Mouse (Mus musculus) intestine, postnatal 0 days (tissue): ENCODE data around the gene Foxr2. TPM values are rescaled to one million over a fixed set of nuclear protein-coding genes. Genes with fewer than 3 reads are reported as not detected.

ENCODE experiments used
- ATAC-seq: fragments of 200-750 bp; cut with Nextera tagmentation; 2 replicates; pipeline ENCODE4 v1.8.0; 2017; ENCODE audit warnings: mild to moderate bottlenecking, moderate TSS enrichment, moderate library complexity
- H3K27ac ChIP-seq: fragments of 300-500 bp; sonication (generic); 2 replicates; pipeline ENCODE4 v1.5.1; 2014; ENCODE audit warnings: mild to moderate bottlenecking, low read depth, low read length, moderate library complexity
- H3K27me3 ChIP-seq: fragments of 300-500 bp; sonication (generic); replicated peaks from 2 replicates; pipeline ENCODE4 v1.6.1; 2014; ENCODE audit warnings: low read length, mixed read lengths; ENCODE audit not compliant: control insufficient read depth, insufficient read depth
- H3K36me3 ChIP-seq: fragments of 300-500 bp; sonication (generic); 2 replicates; pipeline ENCODE4 v1.6.1; 2014; ENCODE audit warnings: mild to moderate bottlenecking, moderate library complexity; ENCODE audit not compliant: control insufficient read depth, insufficient read depth
- H3K4me1 ChIP-seq: fragments of 300-500 bp; sonication (generic); replicated peaks from 2 replicates; pipeline ENCODE4 v1.6.1; 2014; ENCODE audit warnings: antibody characterized with exemption, low read length, mixed read lengths; ENCODE audit not compliant: control insufficient read depth, insufficient read depth
- H3K4me2 ChIP-seq: fragments of 300-500 bp; sonication (generic); replicated peaks from 2 replicates; pipeline ENCODE4 v1.6.1; 2014; ENCODE audit warnings: low read depth, mild to moderate bottlenecking, moderate library complexity
- H3K4me3 ChIP-seq: fragments of 300-500 bp; sonication (generic); 2 replicates; pipeline ENCODE4 v1.5.1; 2014; ENCODE audit warnings: low read depth, low read length
- H3K9ac ChIP-seq: fragments of 300-500 bp; sonication (generic); 2 replicates; pipeline ENCODE4 v1.6.1; 2014; ENCODE audit warnings: mild to moderate bottlenecking, low read depth, low read length
- H3K9me3 ChIP-seq: fragments of 300-500 bp; sonication (generic); 2 replicates; pipeline ENCODE4 v1.6.1; 2016; ENCODE audit warnings: mixed run types; ENCODE audit not compliant: control insufficient read depth
- CTCF ChIP-seq: sonication (generic); IDR thresholded peaks from 2 replicates; pipeline ENCODE4 v1.5.1; 2016; ENCODE audit warnings: low read depth, mild to moderate bottlenecking, control low read depth, antibody characterized with exemption, moderate library complexity
- WGBS: fragments of 180-500 bp; shearing (Covaris S2); extraction: QIAGEN DNeasy Blood & Tissue Kit; methylation state at CpG from one replicate; pipeline ENCODE4 v1.1.7; 2014; 5-methylcytosine and 5-hydroxymethylcytosine counted together
- polyA plus RNA-seq: library from polyadenylated mRNA; unstranded; fragments of >200 nt; fragmentation: Nextera tagmentation; extraction: Ambion mirVana; gene quantifications from 2 replicates; pipeline ENCODE4 v1.2.1, GENCODE M21; 2015

Foxr2 gene
- polyA plus RNA-seq = not detected in 2 replicates

DNA sequence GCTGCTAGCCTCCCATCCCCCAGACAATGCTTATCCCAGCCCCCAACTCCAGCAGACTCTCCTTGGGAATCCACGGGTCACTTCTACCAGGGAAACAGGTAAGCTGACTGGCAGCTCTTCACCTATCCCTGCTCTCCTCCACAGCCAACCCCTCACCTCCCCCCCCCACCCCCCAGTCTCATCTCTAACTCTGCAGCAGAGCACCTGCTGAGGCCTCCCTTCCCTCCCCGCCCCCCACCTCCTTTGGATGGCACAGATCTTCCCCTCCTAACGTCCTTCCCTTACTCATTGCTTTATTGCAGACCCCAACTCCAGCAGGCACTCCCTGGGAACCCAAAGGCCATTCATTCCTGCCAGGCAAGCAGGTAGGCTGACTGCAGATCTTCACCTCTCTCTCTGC is at the start of gene Foxr2:
Gene Foxr2 (plus strand): TSS at position 301 of the 400 bp plus-strand sequence.
- Histone ChIP-seq H3K4me3 (no peak within 1 kb of the TSS), H3K9ac (no peak within 1 kb of the TSS), H3K4me1 (no peaks in the 10 kb centered on the region), H3K9me3 (no peaks in the 10 kb centered on the region), H3K27me3 (no peaks in the 10 kb centered on the region), H3K4me2 (no peak within 1 kb of the TSS), H3K27ac (no peak within 1 kb of the TSS), H3K36me3 (no peaks in the 10 kb centered on the region)
- no peak for ATAC-seq
- WGBS = 29% methylated on average over 3 of the region's 3 CpGs
- TF ChIP-seq CTCF = no peak

DNA sequence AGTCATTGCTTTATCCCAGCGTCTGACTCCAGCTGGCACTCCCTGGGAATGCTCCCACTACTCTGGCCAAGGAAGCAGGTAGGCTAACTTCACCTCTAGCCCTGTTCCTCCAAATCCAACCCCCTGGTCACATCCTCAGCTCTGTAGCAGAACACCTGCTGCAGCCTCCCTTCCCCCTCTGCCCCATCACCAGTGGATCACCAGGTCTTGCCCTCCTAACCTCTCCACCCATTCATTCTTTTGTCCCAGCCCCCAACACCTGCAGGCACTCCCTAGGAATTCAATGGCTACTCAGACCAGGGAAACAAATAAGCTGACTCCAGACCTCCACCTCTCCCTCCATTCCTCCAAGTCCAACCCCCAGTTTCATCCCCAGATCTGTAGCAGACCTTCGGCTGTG is 427 bp downstream of the Foxr2 start:
- no peak overlapping the region for H3K9ac ChIP-seq
- no peak overlapping the region for H3K4me3 ChIP-seq
- H3K27me3 ChIP-seq = no peaks in the 10 kb centered on the region
- H3K4me1 ChIP-seq = no peaks in the 10 kb centered on the region
- no peaks in the 10 kb centered on the region for H3K36me3 ChIP-seq
- 45% methylated on average over 2 of the region's 2 CpGs for whole genome bisulfite sequencing
- TF ChIP-seq CTCF = no peak
- H3K9me3 ChIP-seq = no peaks in the 10 kb centered on the region
- no peak overlapping the region for H3K27ac ChIP-seq
- no peak for ATAC-seq
- no peak overlapping the region for H3K4me2 ChIP-seq

DNA sequence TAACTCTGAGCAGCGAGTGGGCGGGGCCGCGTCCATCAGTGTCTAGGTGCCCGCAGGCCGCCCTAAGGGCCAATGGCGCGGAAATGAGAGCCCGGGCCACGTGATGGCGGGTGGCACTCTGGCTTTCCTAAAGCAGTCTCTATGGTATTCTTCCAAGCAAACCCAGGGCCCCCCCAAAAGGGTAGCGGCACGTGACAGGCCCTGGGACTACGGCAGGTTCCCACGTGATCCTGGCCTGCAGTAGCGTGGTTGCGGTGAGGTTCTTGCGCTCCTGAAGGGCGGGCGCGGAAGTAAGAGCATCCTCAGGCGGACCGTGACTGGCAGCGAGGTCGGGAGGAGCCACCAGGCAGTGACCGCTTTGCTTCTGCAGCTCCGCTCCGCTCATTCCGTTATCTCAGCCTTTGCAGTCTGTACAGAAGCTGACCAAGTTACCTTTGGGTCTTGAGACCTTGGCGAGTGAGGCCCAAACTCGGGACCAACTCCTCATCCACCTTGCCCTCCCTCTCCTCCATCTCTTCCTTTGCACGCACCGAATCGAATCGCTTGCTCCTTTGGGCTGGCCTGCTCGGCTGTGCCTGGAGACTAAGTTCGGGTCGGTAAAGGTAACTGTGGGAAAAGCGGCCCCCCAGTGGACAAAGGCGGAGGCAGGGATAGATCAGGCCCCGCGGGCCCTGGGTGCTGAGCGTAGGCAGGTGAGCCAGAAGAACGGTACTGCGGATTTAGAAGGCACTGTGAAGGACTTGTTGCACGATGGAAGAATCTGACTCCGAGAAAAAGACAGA is 21.3 kb downstream of the Foxr2 start, which contains the start of gene Rragb:
Gene Rragb (plus strand): TSS at position 248 of the 782 bp plus-strand sequence.
- peak; percentile 86 for ATAC-seq
- Histone ChIP-seq H3K36me3 (no peaks in the 10 kb centered on the region), H3K4me3 (peak within 1 kb of the TSS; percentile 36), H3K27ac (no peak within 1 kb of the TSS), H3K9ac (0 out of 2 replicates have a peak within 1 kb of the TSS, but pooled peaks have one; percentile 17), H3K4me1 (no peaks in the 10 kb centered on the region), H3K9me3 (no peaks in the 10 kb centered on the region), H3K27me3 (peaks cover 5% of the 10 kb centered on the region; the same call in 1 of the 2 replicates), H3K4me2 (peak within 1 kb of the TSS; percentile 65)
- TF ChIP-seq CTCF = peak; percentile 50
- 19% methylated on average over 47 of the region's 47 CpGs for WGBS

DNA sequence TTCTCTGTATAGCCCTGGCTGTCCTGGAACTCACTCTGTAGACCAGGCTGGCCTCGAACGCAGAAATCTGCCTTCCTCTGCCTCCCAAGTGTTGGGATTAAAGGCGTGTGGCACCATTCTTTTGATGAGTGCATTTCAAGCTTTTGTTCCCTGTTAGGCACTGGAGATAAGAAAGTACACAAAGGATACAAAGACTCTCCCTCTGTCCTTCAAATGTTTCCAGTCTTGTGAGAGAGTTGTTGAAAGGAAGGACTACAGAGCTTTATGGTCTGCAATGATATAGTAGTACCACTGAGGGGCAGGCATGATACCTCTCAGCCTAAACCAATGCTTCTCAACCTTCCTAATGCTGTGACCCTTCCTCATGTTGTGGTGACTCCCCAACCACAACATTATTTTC is 24.1 kb downstream of the Foxr2 start:
- no peaks in the 10 kb centered on the region for H3K36me3 ChIP-seq
- H3K4me2 ChIP-seq = no peak overlapping the region
- H3K4me3 ChIP-seq = no peak overlapping the region
- H3K9ac ChIP-seq = no peak overlapping the region
- H3K27ac ChIP-seq = no peak overlapping the region
- ATAC-seq = no peak
- WGBS = 75% methylated on average over 3 of the region's 3 CpGs
- TF ChIP-seq CTCF = no peak
- no peaks in the 10 kb centered on the region for H3K9me3 ChIP-seq
- H3K4me1 ChIP-seq = no peaks in the 10 kb centered on the region
- peaks cover 5% of the 10 kb centered on the region; the same call in 1 of the 2 replicates for H3K27me3 ChIP-seq

DNA sequence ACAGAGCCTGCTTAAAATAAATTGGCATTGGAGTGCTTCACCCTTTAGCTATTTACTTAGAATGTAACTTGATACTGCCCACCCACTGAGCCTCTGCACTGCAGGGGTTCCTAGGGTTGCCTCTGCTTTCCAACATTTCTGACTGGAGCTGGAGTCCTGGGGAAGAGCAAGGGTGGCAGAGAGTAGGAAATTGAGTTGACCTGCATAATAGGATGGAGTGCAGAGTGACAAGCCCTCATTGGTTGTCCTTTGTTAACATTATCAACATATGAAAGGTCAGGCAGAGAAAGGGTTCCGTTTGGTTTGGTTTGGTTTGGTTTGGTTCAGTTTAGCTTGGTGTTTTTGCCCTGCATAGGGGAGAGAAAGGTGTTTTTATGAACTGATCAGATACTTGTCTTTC is 33.2 kb downstream of the Foxr2 start:
- Histone ChIP-seq H3K36me3 (no peaks in the 10 kb centered on the region), H3K4me3 (no peak overlapping the region), H3K9me3 (no peaks in the 10 kb centered on the region), H3K4me1 (no peaks in the 10 kb centered on the region), H3K27me3 (no peaks in the 10 kb centered on the region), H3K9ac (no peak overlapping the region), H3K4me2 (no peak overlapping the region), H3K27ac (no peak overlapping the region)
- no peak for ATAC-seq
- TF ChIP-seq CTCF = no peak
- WGBS = 30% methylated on average over 1 of the region's 1 CpGs

DNA sequence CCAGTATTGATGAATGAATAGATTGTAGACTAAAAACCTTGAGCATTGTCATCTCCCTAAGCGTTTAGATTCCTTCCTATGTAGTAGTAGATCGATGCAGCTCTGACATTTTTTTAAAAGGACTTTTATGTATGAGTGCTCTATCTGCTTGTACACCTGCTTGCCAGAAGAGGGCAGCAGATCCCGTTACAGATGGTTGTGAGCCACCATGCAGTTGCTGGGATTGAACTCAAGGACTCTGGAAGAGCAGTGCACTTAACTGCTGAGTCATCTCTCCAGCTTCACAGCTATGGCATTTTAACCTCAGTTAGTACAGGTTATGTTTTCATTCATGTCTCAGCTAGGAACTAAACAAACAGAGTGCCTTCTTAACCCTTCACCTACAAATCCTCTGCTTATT is 36.7 kb downstream of the Foxr2 start:
- no peaks in the 10 kb centered on the region for H3K4me1 ChIP-seq
- no peak overlapping the region for H3K4me3 ChIP-seq
- H3K27ac ChIP-seq = no peak overlapping the region
- no peak for ATAC-seq
- no peaks in the 10 kb centered on the region for H3K9me3 ChIP-seq
- H3K27me3 ChIP-seq = 0 out of 2 replicates have a peak, but pooled peaks cover 3% of the 10 kb centered on the region
- no peak overlapping the region for H3K4me2 ChIP-seq
- no peak overlapping the region for H3K9ac ChIP-seq
- no peaks in the 10 kb centered on the region for H3K36me3 ChIP-seq
- peak; percentile 69 for TF ChIP-seq CTCF
- WGBS = 58% methylated on average over 3 of the region's 3 CpGs
